Mouse (Mus musculus): ENCODE measurements around the gene Gtf3c2.

DNA sequence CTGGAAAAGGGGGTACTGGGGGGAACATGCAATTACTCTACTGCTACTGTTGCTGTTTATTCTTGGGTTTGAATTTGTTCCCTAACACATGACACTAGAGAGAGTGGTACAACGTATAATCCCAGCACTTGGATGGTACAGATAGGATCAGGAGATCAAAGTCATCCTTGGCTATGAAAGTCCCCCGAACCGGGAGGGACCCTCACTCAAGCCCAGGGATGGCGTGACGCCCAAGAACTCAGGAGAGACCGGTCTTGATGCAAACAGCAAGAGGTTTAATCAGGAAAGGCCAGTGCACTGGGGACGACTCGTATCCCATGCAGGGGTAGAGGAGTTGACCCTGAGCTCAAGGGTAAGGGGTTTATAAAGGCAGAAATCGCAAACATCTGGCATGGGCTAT lies 42.8 kb upstream of the Gtf3c2 start:
- TF ChIP-seq CTCF (IDR thresholded peaks at IDR 0.05; ENCODE audit: low read depth) (no peak), EP300 (IDR thresholded peaks at IDR 0.05; ENCODE audit: low read depth) (no peak)

Measured in liver, postnatal 0 days (tissue).